In the genomic region with DNA sequence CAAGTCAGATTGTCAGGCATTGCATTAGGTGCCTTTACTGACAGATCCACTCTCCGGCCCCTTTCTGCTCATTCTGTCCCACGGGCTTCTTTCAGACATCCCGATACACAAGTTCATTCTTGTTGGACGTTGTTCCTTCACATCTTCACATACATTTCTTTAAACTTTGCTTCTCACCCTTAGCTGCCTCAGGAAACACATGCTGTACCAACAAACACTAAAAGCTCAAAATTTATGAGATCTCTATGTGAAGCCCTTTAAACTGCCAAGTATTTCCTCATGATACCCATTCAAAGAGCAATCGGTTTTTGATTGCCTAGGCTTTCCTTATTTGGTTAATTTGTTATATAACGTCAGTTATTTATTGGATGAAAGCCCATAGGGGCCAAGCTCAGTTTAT, we compare ENCODE assay signal across 20 mouse cellular contexts.
A peak's percentile ranks its signal among the peaks of the same experiment; 100 is the strongest.
DNase-seq lines count a peak whose midpoint lies in the region; ATAC-seq and TF ChIP-seq lines count a peak whose summit lies in the region.
"Had no signal": no experiment of that assay in that cellular context is flagged by ENCODE, and none has a peak within 500 bp of the region (broad histone marks: within the 10 kb centered on the region; RNA-seq: fewer than 3 reads in every experiment).

No protein-coding gene starts in this region.

- no peaks in the 10 kb centered on the region for H3K36me3 ChIP-seq in liver, adult 2 months (ENCODE audit: control insufficient read depth, insufficient read depth, low read length)
- no peaks in the 10 kb centered on the region for H3K36me3 ChIP-seq in liver, embryonic 11.5 days (ENCODE audit: control insufficient read depth, insufficient read depth, low read length)
- no peaks in the 10 kb centered on the region for H3K36me3 ChIP-seq in forebrain, embryonic 16.5 days (ENCODE audit: control insufficient read depth, insufficient read depth)
- H3K36me3 ChIP-seq in neural tube, embryonic 15.5 days, result no peaks in the 10 kb centered on the region
- H3K36me3 ChIP-seq: embryonic facial prominence, embryonic 13.5 days; embryonic facial prominence, embryonic 15.5 days; forebrain, embryonic 15.5 days had no signal

- TF ChIP-seq CTCF in liver, adult 2 months (IDR thresholded peaks at IDR 0.05; ENCODE audit: low read depth, low read length), result no peak

- peak overlapping the region; percentile 71 for H3K27ac ChIP-seq in liver, adult 2 months (replicated peaks; ENCODE audit: insufficient read depth, low read depth, low read length)
- H3K27ac ChIP-seq in liver, embryonic 11.5 days (ENCODE audit: low read depth, low read length), result no peak overlapping the region
- H3K27ac ChIP-seq in forebrain, embryonic 16.5 days (ENCODE audit: low read length), result no peak overlapping the region
- no peak overlapping the region for H3K27ac ChIP-seq in neural tube, embryonic 15.5 days (replicated peaks)
- H3K27ac ChIP-seq: embryonic facial prominence, embryonic 13.5 days; embryonic facial prominence, embryonic 15.5 days; forebrain, embryonic 13.5 days; forebrain, embryonic 15.5 days had no signal

- DNase-seq in liver, adult 2 months (ENCODE audit: extremely low read depth, low read depth, low spot score), result peak; percentile 85
- DNase-seq in liver, embryonic 11.5 days (ENCODE audit: low spot score), result no peak
- peak; percentile 59 for DNase-seq in gonadal fat pad, adult 2 months (ENCODE audit: low read depth)
- DNase-seq: adrenal gland, adult 2 months; adrenal gland, postnatal 10 days; adrenal gland, postnatal 25 days; cerebellum, adult 11 months; cerebellum, adult 18-20 months; cerebellum, adult 8-10 months; cerebellum, adult 9-11 months; cerebellum, postnatal 14 days; cerebellum, postnatal 36 days; embryo, embryonic 11 days had no signal

- no peak for TF ChIP-seq POLR2A in liver, adult 2 months (IDR thresholded peaks at IDR 0.05; ENCODE audit: extremely low read depth, insufficient read depth, low read length)

- no peaks in the 10 kb centered on the region for H3K9me3 ChIP-seq in liver, embryonic 11.5 days (ENCODE audit: control insufficient read depth, low read length)
- no peaks in the 10 kb centered on the region for H3K9me3 ChIP-seq in forebrain, embryonic 16.5 days (ENCODE audit: control insufficient read depth, low read length)
- H3K9me3 ChIP-seq in neural tube, embryonic 15.5 days (replicated peaks), result no peaks in the 10 kb centered on the region
- H3K9me3 ChIP-seq: embryonic facial prominence, embryonic 13.5 days; embryonic facial prominence, embryonic 15.5 days; forebrain, embryonic 13.5 days; forebrain, embryonic 15.5 days had no signal

- H3K27me3 ChIP-seq in liver, adult 2 months (ENCODE audit: control insufficient read depth, insufficient read depth, low read length), result no peaks in the 10 kb centered on the region
- H3K27me3 ChIP-seq in liver, embryonic 11.5 days (replicated peaks; ENCODE audit: control insufficient read depth, insufficient read depth, low read length), result no peaks in the 10 kb centered on the region
- no peaks in the 10 kb centered on the region for H3K27me3 ChIP-seq in forebrain, embryonic 16.5 days (replicated peaks; ENCODE audit: control insufficient read depth, insufficient read depth, low read length)
- no peaks in the 10 kb centered on the region for H3K27me3 ChIP-seq in neural tube, embryonic 15.5 days (replicated peaks)
- H3K27me3 ChIP-seq: embryonic facial prominence, embryonic 13.5 days; embryonic facial prominence, embryonic 15.5 days; forebrain, embryonic 13.5 days; forebrain, embryonic 15.5 days had no signal

- H3K79me2 ChIP-seq in liver, adult 2 months (ENCODE audit: control insufficient read depth, insufficient read depth, low read length), result peaks cover 11% of the 10 kb centered on the region

- H3K4me3 ChIP-seq in liver, adult 2 months (ENCODE audit: insufficient read depth, low read depth, low read length), result no peak overlapping the region
- H3K4me3 ChIP-seq in liver, embryonic 11.5 days (ENCODE audit: low read depth, low read length), result no peak overlapping the region
- H3K4me3 ChIP-seq in forebrain, embryonic 16.5 days (replicated peaks; ENCODE audit: low read length), result no peak overlapping the region
- H3K4me3 ChIP-seq in neural tube, embryonic 15.5 days (replicated peaks), result no peak overlapping the region
- H3K4me3 ChIP-seq: embryonic facial prominence, embryonic 13.5 days; embryonic facial prominence, embryonic 15.5 days; erythroblast, embryonic 14.5 days; forebrain, embryonic 13.5 days; forebrain, embryonic 15.5 days had no signal

- no peak overlapping the region for H3K4me2 ChIP-seq in liver, embryonic 11.5 days
- H3K4me2 ChIP-seq in forebrain, embryonic 16.5 days (ENCODE audit: low read length), result no peak overlapping the region
- no peak overlapping the region for H3K4me2 ChIP-seq in neural tube, embryonic 15.5 days
- H3K4me2 ChIP-seq: embryonic facial prominence, embryonic 13.5 days; embryonic facial prominence, embryonic 15.5 days; forebrain, embryonic 13.5 days; forebrain, embryonic 15.5 days had no signal

- ATAC-seq in liver, embryonic 11.5 days (replicated peaks; ENCODE audit: low FRiP score), result no peak
- no peak for ATAC-seq in forebrain, embryonic 16.5 days
- ATAC-seq in neural tube, embryonic 15.5 days (ENCODE audit: low FRiP score), result no peak
- ATAC-seq: forebrain, embryonic 13.5 days; forebrain, embryonic 15.5 days had no signal

- 0 out of 2 replicates have a peak overlapping the region, but pooled peaks have one; percentile 8 for H3K9ac ChIP-seq in liver, adult 2 months (ENCODE audit: low read depth, low read length)
- no peak overlapping the region for H3K9ac ChIP-seq in liver, embryonic 11.5 days (ENCODE audit: low read depth, low read length)
- H3K9ac ChIP-seq in forebrain, embryonic 16.5 days (replicated peaks; ENCODE audit: low read depth, low read length), result no peak overlapping the region
- no peak overlapping the region for H3K9ac ChIP-seq in neural tube, embryonic 15.5 days (replicated peaks)
- H3K9ac ChIP-seq: embryonic facial prominence, embryonic 13.5 days; embryonic facial prominence, embryonic 15.5 days; forebrain, embryonic 13.5 days; forebrain, embryonic 15.5 days had no signal

- peaks cover 21% of the 10 kb centered on the region; the same call in 1 of the 2 replicates for H3K4me1 ChIP-seq in liver, adult 2 months (ENCODE audit: control insufficient read depth, insufficient read depth, low read length)
- no peaks in the 10 kb centered on the region for H3K4me1 ChIP-seq in liver, embryonic 11.5 days (replicated peaks; ENCODE audit: control insufficient read depth, insufficient read depth, low read length)
- no peaks in the 10 kb centered on the region for H3K4me1 ChIP-seq in forebrain, embryonic 16.5 days (replicated peaks; ENCODE audit: control insufficient read depth, insufficient read depth, low read length)
- H3K4me1 ChIP-seq in neural tube, embryonic 15.5 days, result 0 out of 2 replicates have a peak, but pooled peaks cover 8% of the 10 kb centered on the region
- H3K4me1 ChIP-seq: embryonic facial prominence, embryonic 13.5 days; embryonic facial prominence, embryonic 15.5 days; forebrain, embryonic 13.5 days; forebrain, embryonic 15.5 days had no signal

- WGBS in liver, adult 2 months, result 41% methylated on average over 6 of the region's 6 CpGs
- WGBS in liver, embryonic 11.5 days, result 80% methylated on average over 6 of the region's 6 CpGs
- 87% methylated on average over 6 of the region's 6 CpGs for WGBS in forebrain, embryonic 16.5 days
- 63% methylated on average over 6 of the region's 6 CpGs for WGBS in neural tube, embryonic 15.5 days
